Mouse (Mus musculus): ENCODE measurements around the gene Cacna1c.
A peak's percentile ranks its signal among the peaks of the same experiment; 100 is the strongest.

Cacna1c gene

DNA sequence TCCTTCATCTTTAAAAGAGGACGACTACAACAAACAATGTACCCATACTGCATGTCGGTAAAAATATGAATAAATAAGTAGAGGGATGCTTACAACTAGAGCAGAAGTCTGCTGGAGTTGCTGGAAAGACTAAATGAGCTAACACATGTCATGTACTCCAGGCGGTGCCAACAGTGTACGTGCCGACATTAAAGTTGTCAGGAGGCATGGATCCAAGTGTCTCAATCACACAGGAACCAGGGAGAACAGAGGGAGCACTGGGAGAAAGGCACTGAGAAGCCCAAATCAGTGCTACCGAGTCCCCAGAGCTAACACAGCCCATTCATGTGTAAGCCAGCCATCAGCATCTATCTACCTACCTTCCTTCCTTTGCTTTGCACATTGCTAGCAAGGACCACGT is 150.7 kb downstream of the Cacna1c start:
- no peak for DNase-seq

DNA sequence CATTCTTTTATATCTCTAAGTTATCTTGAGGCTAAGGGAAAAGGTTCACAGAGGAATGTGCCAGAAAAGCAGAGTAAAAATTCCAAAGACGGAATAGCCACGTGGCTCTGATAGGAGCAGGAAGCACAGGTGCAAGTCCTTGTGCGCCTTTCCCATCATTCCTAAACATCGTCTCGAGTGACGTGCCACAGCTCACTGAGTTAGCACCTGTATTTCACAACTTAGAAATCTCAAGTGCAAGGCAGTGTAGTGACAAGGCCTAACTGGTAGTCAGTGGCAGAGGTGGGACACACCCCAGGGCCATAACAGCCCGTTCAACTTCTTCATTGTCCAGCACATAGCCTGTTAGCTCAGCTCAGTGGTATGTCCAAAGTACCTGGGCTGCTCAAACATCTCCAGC is 152.1 kb downstream of the Cacna1c start:
- no peak for DNase-seq

DNA sequence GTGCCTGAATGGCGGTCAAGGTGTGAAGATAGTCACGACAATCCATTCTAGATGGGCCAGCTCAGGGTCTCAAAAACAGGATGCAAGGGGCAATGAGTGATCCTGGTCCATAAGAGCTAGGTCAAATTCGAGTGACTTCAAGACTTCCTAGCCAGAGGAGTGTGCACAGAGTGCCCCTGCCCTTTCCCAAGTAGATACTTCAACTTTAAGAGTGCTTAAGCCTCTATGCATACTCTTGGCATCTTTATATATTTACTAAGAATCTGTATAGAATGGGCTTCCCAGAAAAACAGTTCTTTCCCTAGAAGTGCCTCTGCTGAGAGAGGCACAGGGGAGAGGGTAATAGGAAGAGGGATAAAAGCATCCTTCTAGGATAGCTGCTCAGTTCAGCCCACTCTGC is 153.4 kb downstream of the Cacna1c start:
- no peak for DNase-seq

DNA sequence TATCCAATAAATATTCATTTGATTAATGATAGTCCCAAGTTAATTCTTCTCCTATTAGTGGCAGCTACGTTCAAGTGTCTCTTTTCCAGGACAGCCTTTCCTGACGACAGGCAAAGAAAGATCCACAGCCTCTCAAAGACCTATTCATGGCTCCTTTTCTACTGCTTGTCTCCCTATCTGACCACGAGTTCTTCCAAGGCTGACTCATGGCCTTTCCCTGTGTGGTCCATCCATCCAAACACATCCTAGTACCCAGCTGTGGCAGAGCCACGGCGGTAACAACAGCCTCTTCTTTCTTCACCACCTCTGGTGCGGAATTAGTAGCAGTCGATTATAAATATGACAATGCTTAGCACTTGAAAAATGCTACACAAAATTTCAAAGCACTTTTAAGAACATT is 155.3 kb downstream of the Cacna1c start:
- DNase-seq, result no peak

DNA sequence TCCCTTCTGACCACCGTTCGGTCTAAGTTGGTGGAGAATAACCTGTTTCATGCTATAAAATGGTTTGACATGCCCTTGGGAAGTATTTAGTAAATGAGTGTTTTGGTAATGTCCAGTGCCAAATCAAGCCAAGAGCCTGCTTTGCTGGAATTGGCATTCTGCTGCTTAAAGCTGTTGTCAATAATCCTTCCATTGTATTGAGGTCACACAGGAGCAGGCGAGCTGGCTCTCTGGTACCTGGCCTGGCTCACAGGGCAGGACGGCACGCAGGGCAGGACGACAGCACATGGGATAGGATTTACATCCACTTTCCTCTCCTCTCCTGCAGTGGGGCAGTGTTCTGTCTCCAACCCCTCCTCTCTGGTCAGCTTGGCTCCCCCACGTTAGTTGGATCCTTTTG is 156.4 kb downstream of the Cacna1c start:
- DNase-seq, result no peak

DNA sequence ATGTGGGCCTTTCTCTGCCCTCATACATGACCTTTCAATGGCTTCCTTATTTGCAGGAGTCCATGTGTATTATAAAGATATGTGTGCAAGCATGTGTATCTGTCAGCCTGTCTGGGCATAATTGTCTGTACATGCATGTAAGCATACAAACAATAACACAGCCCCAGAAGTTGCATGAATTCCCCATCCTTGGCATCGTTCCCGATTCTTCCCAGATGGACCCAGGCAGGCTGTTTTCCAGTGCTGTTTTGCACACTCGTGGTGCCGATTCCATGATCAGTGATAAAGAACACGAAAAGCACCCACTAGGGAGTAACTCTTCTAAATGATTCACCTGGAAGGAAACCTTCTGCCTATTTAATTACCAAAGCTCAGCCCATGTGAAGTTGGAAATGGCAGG is 156.9 kb downstream of the Cacna1c start:
- DNase-seq, result no peak

DNA sequence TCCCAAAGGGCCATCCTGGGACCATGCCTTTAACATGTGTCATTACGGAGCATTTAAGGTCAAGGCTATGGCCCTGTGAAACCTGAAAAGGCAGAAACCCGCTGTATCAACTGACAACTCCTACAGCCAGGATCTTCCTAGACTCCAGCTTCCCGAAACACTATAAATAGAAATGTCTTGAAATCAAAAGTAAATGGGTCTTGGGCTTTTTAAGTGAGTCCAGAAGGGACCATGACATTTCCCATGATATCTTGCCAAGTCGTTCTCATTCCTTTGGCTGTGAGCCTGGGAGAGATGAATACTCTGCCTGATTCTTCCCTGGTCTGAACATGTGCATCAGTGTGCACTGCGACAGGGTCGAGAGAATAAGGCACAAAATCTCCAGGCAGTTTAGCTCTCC is 158.4 kb downstream of the Cacna1c start:
- DNase-seq, result peak; percentile 24

DNA sequence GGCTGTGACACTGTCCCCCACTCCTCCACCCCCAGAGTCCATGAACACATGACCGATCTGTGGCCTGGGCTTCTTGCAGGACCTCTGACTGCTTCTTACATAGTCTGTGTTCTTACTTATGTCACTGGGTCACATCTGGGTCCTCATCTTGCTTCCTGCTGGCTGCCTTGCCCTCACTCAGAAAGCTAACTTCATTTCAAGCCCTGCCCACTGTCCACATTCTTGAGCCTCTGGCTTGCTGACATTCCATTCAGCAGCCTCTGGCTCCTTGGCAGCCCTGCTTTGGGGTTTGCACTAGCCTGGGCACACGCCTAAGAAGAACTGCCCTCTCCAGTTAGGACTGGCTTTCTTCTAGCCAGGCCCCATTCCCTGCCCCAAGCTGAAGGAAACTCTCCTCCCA is 159.2 kb downstream of the Cacna1c start:
- DNase-seq, result peak; percentile 32

DNA sequence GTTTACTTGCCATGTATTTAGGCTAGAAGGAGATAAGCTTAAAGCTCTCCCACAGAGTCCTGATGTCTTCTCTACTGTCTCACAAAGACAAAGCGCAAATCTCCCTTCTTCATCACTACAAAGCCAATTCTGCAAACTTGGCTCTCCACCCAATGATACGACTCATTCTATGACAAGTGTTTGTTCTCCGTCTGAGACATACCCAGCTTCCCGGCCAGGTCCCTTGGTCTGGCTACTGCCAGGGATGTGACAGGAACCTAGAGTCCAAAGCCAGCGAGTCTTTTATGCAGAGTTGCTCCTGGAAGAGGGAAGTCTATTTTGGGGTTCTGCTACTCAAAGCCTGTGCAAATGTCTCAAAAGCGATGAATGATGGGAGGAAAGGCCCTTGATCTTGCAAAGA is 160.9 kb downstream of the Cacna1c start:
- no peak for DNase-seq

DNA sequence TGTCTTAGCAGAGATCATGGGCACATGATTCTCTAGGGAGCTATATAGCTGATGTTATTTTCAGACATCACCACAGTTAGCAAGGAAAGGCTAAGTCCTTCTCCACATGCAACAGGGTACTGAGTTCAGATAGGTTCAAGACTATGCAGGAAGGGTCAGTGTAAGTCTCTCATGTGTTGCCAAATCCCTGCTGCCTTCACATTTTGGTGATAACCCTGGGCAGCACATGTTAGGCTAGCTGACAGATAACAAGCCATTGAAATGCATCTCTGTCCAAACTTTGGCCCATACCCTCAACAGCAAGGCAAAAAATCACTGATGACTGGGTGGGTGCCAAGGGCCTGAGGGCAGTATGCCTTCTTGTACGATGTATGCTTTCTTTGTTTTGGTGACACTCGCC is 161.3 kb downstream of the Cacna1c start:
- DNase-seq, result no peak

DNA sequence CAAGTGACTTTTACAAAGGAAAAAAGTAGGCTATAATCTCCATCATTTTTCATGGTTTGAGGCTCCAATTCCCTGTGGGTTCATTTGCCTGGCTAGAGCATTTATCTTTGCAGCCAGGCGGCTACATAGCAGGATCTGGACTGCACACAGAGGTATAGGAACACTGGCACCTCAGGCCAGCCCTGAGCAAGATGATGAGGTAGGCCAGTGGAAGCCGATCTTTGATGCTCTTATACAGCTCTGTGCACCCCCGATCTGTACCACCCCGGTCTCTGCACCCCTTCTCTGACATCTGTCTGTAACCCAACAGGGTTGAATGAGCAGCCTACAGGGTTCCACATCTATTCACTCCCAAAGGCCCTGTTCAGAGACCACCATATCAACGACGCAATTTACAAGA is 168.3 kb downstream of the Cacna1c start:
- DNase-seq, result no peak

DNA sequence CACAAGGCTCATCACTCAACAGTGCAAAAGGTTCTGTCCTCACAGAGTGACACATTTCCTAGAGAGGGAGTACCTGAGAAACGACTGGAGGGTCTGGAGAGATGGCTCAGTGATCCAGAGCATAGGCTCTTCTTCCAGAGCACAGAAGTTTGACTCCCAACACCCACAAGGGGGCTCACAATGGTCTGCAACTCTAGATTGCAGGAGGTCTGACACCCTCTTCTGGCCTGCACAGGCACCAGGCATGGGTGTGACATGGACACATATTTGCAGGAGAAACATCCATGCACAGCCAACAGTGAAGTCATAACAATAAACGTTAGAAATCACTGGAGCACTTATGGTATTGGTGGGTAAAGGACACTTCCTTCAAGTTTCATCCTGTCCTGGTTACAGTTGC is 173.4 kb downstream of the Cacna1c start:
- no peak for DNase-seq

DNA sequence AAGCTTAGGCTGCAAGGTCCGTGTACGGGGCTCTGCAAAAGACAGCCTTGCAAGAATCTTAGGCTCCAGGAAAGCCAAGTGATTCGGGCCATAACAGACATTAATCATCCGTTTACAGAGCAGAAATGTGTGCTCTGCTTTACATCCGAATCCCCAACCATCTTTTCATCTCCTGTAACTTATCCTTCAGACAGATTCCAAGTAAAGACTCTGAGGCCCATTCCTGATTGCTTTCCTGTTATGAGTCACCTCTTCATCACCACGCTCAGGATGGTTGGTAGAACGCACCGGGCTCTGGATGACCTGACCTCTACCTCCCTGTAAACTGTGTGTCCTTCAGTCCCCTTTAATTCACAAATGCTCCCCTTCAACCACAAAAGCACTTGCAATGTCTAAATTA is 175.0 kb downstream of the Cacna1c start:
- DNase-seq, result no peak

DNA sequence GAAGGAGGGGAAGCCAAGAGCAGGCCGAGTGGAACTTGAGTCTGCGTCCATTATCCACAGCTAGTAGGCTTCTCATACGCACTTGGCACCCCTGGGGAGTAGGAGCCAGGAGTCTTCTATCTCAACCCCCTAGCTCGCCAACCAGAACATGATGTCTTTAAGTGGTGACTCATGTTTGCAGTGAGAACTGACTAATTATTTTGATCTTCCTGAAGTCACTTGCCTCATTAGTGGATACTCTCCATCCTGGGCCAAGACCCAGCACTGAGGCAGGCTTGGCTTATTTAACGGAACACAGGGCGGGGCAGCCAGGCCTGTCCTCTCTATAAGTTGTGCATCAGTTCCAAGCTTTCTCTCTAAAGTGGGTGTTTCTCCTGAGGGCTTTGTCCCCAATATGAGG is 177.3 kb downstream of the Cacna1c start:
- DNase-seq, result no peak

DNA sequence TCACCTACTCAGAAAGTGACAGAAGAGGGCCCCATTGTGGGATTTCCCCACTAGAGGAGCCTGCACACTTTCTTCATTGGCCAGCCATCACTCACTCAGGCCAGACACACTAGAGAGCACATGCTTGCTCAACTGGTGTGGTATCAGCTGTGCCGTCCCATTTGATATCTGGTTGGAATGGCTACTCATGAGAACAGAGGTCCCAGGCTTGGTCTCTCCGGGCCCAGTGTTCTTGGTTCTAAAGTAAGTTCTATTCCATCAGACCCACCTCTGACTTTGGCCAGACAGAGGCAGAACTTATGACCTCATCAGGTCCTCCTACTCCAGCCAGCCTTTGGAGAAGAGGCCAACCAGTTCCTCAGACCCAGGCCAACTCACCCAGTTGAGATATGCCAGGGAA is 178.0 kb downstream of the Cacna1c start:
- no peak for DNase-seq

DNA sequence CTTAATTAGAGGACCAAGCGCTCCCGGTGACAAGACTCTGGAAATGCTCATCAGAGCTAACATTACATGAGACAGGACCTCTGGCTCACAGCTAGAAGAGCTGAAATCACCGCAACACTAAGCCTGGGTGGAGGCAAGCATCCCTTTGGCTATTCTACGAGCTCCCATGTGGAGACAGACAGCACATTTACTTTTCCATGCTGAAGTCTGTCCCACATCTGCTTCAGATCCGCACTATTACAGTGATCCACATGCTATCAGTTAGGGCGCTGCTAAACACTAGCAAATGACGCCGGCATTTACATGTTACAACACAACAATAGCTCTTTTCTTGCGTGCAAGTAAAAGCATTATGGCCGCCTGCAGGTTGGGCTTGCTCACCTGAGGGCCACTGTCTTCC is 178.7 kb downstream of the Cacna1c start:
- DNase-seq, result no peak

DNA sequence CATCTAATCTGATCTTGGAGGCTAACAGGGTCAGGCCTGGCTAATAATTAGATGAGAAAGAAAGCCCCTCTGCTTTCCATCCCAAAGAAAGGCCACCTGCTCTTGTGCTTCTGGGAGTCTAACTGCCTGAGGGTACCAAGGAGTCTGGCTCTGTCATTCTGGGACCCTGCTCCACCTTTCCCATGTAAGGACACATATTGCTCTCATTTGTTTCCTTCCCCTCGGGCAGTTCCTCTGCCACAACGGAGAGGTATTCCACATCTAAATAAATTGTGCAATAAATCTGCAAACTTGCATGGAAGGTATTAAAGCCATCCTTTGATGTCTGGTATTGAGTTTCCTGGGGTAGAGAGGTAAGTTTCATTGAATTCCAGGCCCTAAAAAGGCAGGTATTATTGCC is 180.9 kb downstream of the Cacna1c start:
- no peak for DNase-seq

DNA sequence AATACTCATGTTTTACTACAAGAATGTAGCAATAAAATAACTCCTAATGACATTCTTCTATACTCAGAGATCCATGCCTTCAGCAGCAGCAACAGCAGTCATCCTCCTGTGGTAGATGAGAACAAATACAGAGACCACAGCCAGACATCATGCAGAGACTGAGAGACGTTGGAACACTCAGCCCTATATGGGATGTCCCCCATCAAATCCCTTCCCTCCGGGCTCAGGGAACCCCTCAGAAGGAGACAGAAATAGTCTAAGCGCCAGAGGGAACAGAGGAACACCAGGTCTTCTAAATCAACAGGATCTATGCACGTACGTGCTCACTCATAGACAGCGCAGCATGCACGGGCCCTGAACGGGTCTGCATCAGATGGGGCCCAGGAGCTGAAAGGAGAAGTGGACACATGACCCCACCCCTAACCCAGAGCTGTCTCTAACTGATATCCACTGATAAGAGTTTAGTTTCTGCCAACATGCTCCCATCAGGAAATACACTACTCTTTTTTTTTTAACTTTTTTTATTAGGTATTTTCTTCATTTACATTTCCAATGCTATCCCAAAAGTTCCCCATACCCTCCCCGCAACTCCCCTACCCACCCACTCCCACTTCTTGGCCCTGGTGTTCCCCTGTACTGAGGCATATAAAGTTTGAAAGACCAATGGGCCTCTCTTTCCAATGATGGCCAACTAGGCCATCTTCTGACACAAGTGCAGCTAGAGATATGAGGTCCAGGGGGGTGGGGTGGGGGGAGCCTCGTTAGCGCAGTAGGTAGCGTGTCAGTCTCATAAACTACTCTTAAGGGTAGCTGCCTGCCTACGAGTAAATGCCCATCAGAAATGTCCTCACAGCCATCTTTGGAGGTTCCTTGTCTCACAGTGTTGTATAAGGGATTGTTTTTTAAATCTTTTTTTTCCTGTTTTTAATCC is 182.8 kb downstream of the Cacna1c start:
- DNase-seq, result no peak

DNA sequence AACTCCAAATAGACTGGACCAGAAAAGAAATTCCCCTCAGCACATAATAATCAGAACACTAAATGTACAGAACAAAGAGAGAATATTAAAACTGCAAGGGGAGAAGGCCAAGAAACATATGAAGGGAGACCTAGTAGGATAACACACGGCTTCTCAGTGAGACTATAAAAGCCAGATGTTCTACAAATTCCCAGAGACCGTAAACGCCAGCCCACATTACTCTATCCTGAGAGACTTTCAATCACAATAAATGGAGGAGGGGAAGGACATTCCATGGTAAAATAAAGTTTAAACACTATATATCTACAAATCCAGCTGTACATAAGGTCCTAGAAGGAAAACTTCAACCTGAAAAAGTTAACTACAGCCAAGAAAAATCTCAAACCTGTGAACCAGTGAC is 185.3 kb downstream of the Cacna1c start:
- DNase-seq, result no peak

DNA sequence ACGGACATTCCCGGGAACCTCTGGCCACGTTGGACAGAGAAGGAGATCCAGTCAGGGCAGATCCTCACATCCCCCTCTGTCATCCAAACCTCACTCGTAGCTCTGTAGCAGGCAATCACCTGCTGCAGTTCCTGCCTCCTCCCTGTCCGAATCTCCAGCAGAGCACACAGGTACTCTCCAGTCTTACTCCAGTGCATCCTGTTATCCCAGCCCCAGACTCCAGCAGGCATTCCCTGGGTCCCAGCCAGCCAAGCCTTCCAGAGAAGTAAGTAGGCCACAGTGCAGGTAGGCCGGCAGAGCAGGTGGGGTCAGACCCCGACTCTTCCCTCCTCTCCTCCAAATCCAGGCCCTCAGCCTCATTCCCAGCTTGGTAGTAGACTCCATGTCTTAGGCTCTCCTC is 186.7 kb downstream of the Cacna1c start:
- DNase-seq, result no peak

DNA sequence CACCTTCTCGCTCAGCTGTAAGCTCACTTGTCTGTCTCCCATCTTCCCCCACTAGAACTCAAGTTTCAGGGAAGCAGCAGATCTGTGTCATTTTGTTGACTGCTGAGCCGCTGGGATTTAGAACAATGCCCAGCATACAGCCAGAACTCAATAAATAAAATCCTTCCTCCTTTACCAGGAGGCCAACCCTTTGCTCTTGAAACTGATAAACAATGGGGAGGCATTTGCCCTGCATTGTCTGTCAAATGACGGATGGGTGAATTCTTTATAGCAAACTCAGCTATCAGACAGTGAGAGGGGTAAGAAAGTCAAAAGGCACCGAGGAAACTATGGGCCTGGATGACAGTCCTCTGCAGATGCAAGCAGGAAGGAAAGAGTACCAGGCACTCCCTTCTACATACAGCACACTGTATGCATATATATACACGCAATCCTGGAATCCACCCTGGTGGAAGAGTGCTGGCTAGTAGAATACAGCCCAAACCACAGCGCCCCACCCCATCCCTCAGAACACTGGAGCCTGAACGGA is 187.5 kb downstream of the Cacna1c start:
- DNase-seq, result no peak

DNA sequence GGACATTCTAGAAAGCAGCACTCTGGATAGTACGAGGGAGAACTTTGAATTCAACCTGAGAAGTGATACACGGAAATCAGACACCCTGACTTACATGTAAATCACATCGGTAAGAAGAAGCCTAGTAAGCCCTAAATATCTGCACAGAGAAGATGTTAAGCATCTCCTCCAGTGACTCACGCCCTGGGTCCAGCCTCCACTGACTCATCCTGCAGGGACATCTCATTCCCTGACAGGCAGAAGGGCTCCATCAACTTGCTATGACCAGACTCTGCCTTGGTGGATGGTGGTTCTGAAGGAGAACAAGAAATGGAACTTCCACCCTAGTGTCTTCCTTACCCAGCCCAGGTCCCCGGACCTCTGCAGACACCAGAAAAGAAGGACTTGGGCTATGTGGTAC is 191.6 kb downstream of the Cacna1c start:
- no peak for DNase-seq

DNA sequence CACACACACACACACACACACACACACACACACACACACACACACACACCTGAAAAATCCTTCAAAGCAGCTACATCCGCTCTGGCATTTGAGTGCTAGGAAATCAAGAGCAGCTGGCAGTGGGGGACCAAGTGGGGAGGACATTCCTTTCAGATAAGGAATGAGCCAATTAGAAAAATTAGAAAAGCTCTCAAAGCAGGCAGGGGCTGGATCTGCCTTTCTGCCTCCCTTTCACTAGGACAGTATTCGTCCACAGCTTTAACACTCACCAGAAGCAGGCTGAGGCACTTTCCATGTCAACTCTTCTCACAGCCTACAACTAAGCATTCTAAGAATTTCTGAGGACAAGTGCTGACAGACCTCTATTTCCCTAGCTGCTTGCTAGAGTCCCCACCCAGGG is 194.8 kb downstream of the Cacna1c start:
- DNase-seq, result no peak

DNA sequence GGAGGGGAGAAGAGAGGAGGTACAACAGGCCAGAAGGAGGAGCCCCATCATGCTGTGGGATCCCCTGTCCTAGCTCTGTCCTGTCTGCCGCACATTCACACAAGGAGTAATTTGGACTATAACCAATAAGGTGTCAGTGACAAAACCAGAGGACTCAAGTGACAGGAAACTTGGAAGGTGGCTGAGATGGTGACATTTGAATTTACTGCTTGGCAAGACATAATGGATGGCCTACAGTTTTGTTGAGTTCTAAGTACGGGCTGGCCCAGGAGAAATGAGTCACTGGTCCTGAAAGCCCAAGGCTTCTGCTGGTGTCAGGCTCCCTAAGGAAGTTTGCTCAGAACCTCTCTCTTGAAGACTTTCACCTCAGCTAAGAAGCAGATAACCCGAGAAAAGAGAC is 196.0 kb downstream of the Cacna1c start:
- DNase-seq, result no peak

DNA sequence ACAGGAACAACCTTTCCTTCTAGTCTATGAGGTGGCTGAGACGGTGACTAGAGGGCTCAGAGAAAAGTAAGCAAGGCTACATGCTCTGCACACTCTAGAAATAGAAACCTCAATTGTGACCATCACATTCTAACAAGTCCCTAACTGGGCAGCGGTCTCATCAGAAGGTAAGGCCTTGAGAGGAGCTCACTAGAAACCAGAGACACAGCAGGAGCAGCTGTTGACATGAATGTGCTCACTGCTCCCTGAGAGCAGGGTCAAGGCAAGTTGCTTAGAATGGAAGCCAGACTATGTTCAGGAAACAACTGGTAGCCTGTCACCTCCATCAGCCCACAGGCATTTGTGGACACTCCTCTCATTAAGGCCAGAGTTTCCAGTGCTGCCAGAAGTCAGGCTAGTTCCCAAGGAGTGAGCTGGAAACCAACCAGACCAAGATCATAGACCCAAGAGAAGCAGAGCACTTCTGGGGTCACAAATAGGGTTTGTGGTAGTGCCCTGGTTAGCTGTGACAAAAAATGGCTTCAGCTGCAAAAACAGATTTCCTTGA is 196.8 kb downstream of the Cacna1c start:
- DNase-seq, result no peak
